Mouse (Mus musculus) spleen, postnatal 10 days (tissue): Measurements from ENCODE around the gene Tusc2.
"Not testable (repeated sequence)": the region's sequence is repeated elsewhere in the genome, so short reads cannot be mapped to it uniquely, and the experiment has no call there.

Experiments used
- DNase-seq, 2 experiments: peaks; one replicate each; pipeline ENCODE4 v3.0.0; 2021 to 2022; ENCODE audit warnings: low spot score in 2 of 2

The Tusc2 gene

GRCm38 (mm10) chr9:107545199-107545598 is 17.9 kb upstream of the Tusc2 start:
- DNase-seq: no peak

GRCm38 (mm10) chr9:107545602-107546001 is 17.5 kb upstream of the Tusc2 start:
- DNase-seq: peak; percentile 83 to 90

GRCm38 (mm10) chr9:107547026-107547425 is 16.0 kb upstream of the Tusc2 start, which contains the start of gene Zmynd10:
Gene Zmynd10 (plus strand): TSS chr9:107547298.
- DNase-seq: peak; percentile 68 to 92

- DNase-seq: no peak
Observed at GRCm38 (mm10) chr9:107547957-107548356, 15.1 kb upstream of the Tusc2 start.

- no peak for DNase-seq
Observed at GRCm38 (mm10) chr9:107548820-107549219, 14.2 kb upstream of the Tusc2 start.

- no peak for DNase-seq
Observed at GRCm38 (mm10) chr9:107549297-107550074, 13.6 kb upstream of the Tusc2 start.

- DNase-seq: no peak
Observed at GRCm38 (mm10) chr9:107550491-107551116, 12.5 kb upstream of the Tusc2 start.

GRCm38 (mm10) chr9:107551117-107551889 is 11.8 kb upstream of the Tusc2 start, which contains the start of gene Rassf1:
Gene Rassf1 (plus strand): TSS chr9:107551555.
- DNase-seq: peak; percentile 55 to 76

GRCm38 (mm10) chr9:107551890-107552355 is 11.1 kb upstream of the Tusc2 start:
- no peak for DNase-seq

- DNase-seq: no peak
Observed at GRCm38 (mm10) chr9:107552690-107553393, 10.2 kb upstream of the Tusc2 start.

- peak in 1 of 2 experiments; percentile 61 for DNase-seq
Observed at GRCm38 (mm10) chr9:107553541-107554318, 9.3 kb upstream of the Tusc2 start.

- peak; percentile 89 to 96 for DNase-seq
Observed at GRCm38 (mm10) chr9:107554319-107554825, 8.7 kb upstream of the Tusc2 start.

GRCm38 (mm10) chr9:107555031-107555457 is 8.0 kb upstream of the Tusc2 start:
- DNase-seq: peak; percentile 64 to 66

- DNase-seq: no peak
Observed at GRCm38 (mm10) chr9:107555701-107556100, 7.4 kb upstream of the Tusc2 start.

- DNase-seq: no peak
Observed at GRCm38 (mm10) chr9:107556346-107556745, 6.7 kb upstream of the Tusc2 start.

GRCm38 (mm10) chr9:107565556-107565955 is 2.5 kb downstream of the Tusc2 start:
- DNase-seq: not testable (repeated sequence)

GRCm38 (mm10) chr9:107566041-107566709 is 3.1 kb downstream of the Tusc2 start:
- peak; percentile 91 to 94 for DNase-seq

- no peak for DNase-seq
Observed at GRCm38 (mm10) chr9:107566855-107567254, 3.8 kb downstream of the Tusc2 start.

- DNase-seq: no peak
Observed at GRCm38 (mm10) chr9:107567702-107568319, 4.8 kb downstream of the Tusc2 start, which contains the start of gene Hyal2. Gene Hyal2 (plus strand): TSS chr9:107567945.
